Mouse (Mus musculus) forebrain, embryonic 16.5 days (tissue): ENCODE measurements around the gene Sall1. TPM values are rescaled to one million over a fixed set of nuclear protein-coding genes. Genes with fewer than 3 reads are reported as not detected.
A peak's percentile ranks its signal among the peaks of the same experiment; 100 is the strongest.

Source experiments
- ATAC-seq: fragments of 200-750 bp; cut with Nextera tagmentation; 2 replicates; pipeline ENCODE4 v1.8.0; 2017; ENCODE audit warnings: mild to moderate bottlenecking, moderate library complexity
- H3K27ac ChIP-seq: fragments of 300-500 bp; sonication (generic); 2 replicates; pipeline ENCODE4 v1.5.1; 2014; ENCODE audit warnings: low read length, control low read depth
- H3K27me3 ChIP-seq: fragments of 300-500 bp; sonication (generic); replicated peaks from 2 replicates; pipeline ENCODE4 v1.6.1; 2014; ENCODE audit warnings: low read length; ENCODE audit not compliant: control insufficient read depth, insufficient read depth
- H3K36me3 ChIP-seq: fragments of 300-500 bp; sonication (generic); 2 replicates; pipeline ENCODE4 v1.6.1; 2014; ENCODE audit not compliant: control insufficient read depth, insufficient read depth
- H3K4me1 ChIP-seq: fragments of 300-500 bp; sonication (generic); replicated peaks from 2 replicates; pipeline ENCODE4 v1.6.1; 2014; ENCODE audit warnings: low read length; ENCODE audit not compliant: control insufficient read depth, insufficient read depth
- H3K4me2 ChIP-seq: fragments of 300-500 bp; sonication (generic); 2 replicates; pipeline ENCODE4 v1.6.1; 2014; ENCODE audit warnings: mild to moderate bottlenecking, low read length, control low read depth
- H3K4me3 ChIP-seq: fragments of 300-500 bp; sonication (generic); replicated peaks from 2 replicates; pipeline ENCODE4 v1.5.1; 2014; ENCODE audit warnings: mild to moderate bottlenecking, low read length, control low read depth
- H3K9ac ChIP-seq: fragments of 300-500 bp; sonication (generic); replicated peaks from 2 replicates; pipeline ENCODE4 v1.6.1; 2014; ENCODE audit warnings: low read depth, low read length, control low read depth
- H3K9me3 ChIP-seq: fragments of 300-500 bp; sonication (generic); 2 replicates; pipeline ENCODE4 v1.6.1; 2016; ENCODE audit warnings: low read length; ENCODE audit not compliant: control insufficient read depth
- WGBS: fragments of 180-500 bp; shearing (Covaris S2); extraction: QIAGEN DNeasy Blood & Tissue Kit; methylation state at CpG from one replicate; pipeline ENCODE4 v1.1.7; 2014; 5-methylcytosine and 5-hydroxymethylcytosine counted together
- polyA plus RNA-seq: library from polyadenylated mRNA; unstranded; fragments of >200 nt; fragmentation: Nextera tagmentation; extraction: Ambion mirVana; gene quantifications from 2 replicates; pipeline ENCODE4 v1.2.1, GENCODE M21; 2015

Gene Sall1
- polyA plus RNA-seq, 1 experiment from 2014 or later, result 12.5 TPM

GRCm38 (mm10) chr8:89008784-89009183 lies 35.2 kb downstream of the Sall1 start:
- Histone ChIP-seq H3K36me3 (no peaks in the 10 kb centered on the region), H3K27me3 (0 out of 2 replicates have a peak, but pooled peaks cover 2% of the 10 kb centered on the region), H3K27ac (no peak overlapping the region), H3K4me3 (no peak overlapping the region), H3K9me3 (no peaks in the 10 kb centered on the region), H3K4me1 (peaks cover 14% of the 10 kb centered on the region), H3K4me2 (no peak overlapping the region), H3K9ac (no peak overlapping the region)
- ATAC-seq, result no peak
- WGBS, result 32% methylated on average over 5 of the region's 7 CpGs

- under 1% methylated on average over 8 of the region's 8 CpGs for WGBS
Measured at GRCm38 (mm10) chr8:89007114-89007513, 36.8 kb downstream of the Sall1 start.

DNA sequence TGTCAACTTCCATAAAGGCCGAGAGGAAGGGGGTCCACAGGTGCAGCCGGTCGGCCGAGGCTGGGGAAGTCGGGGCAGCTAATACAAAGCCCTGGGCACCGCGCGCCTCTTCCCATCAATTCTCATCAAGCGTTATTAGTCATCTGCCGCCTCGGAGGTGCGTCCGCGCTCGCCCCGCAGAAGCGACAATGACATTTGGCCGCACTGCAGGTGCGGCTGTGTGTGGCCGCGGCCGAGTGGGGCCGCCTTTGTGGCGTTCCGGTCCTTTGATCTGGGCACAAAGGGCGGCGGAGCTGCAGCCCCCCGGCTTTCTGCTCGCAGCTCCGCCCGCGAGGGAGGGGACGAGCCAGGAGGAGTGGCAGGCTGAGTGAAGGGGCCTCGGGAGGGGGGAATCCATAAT lies 37.5 kb downstream of the Sall1 start:
- H3K36me3 ChIP-seq, result no peaks in the 10 kb centered on the region
- ATAC-seq, result peak; percentile 83
- peak overlapping the region; percentile 99 for H3K4me2 ChIP-seq
- H3K9ac ChIP-seq, result peak overlapping the region; percentile 76
- no peaks in the 10 kb centered on the region for H3K9me3 ChIP-seq
- H3K27ac ChIP-seq, result peak overlapping the region; percentile 33; the same call in 1 of the 2 replicates
- under 1% methylated on average over 34 of the region's 34 CpGs for WGBS
- H3K4me3 ChIP-seq, result peak overlapping the region; percentile 65
- H3K4me1 ChIP-seq, result peaks cover 14% of the 10 kb centered on the region
- H3K27me3 ChIP-seq, result no peaks in the 10 kb centered on the region

More at GRCm38 (mm10) chr8:89007114-89007513, 36.8 kb downstream of the Sall1 start:
- ATAC-seq, result peak; percentile 65
- no peaks in the 10 kb centered on the region for H3K36me3 ChIP-seq
- H3K27ac ChIP-seq, result no peak overlapping the region
- peak overlapping the region; percentile 76 for H3K9ac ChIP-seq
- no peaks in the 10 kb centered on the region for H3K9me3 ChIP-seq
- H3K4me3 ChIP-seq, result peak overlapping the region; percentile 65; the same call in 1 of the 2 replicates
- H3K4me2 ChIP-seq, result peak overlapping the region; percentile 99
- no peaks in the 10 kb centered on the region for H3K27me3 ChIP-seq
- H3K4me1 ChIP-seq, result peaks cover 14% of the 10 kb centered on the region

GRCm38 (mm10) chr8:89005797-89006196 lies 38.2 kb downstream of the Sall1 start:
- peaks cover 14% of the 10 kb centered on the region for H3K4me1 ChIP-seq

GRCm38 (mm10) chr8:89004041-89004440 lies 39.9 kb downstream of the Sall1 start:
- no peaks in the 10 kb centered on the region for H3K9me3 ChIP-seq
- no peak for ATAC-seq
- no peak overlapping the region for H3K4me2 ChIP-seq
- no peak overlapping the region for H3K4me3 ChIP-seq
- no peak overlapping the region for H3K9ac ChIP-seq
- H3K27me3 ChIP-seq, result no peaks in the 10 kb centered on the region
- H3K36me3 ChIP-seq, result no peaks in the 10 kb centered on the region
- H3K4me1 ChIP-seq, result peaks cover 14% of the 10 kb centered on the region
- no peak overlapping the region for H3K27ac ChIP-seq
- WGBS, result 9% methylated on average over 2 of the region's 2 CpGs

More at GRCm38 (mm10) chr8:89005797-89006196, 38.2 kb downstream of the Sall1 start:
- Histone ChIP-seq H3K27ac (no peak overlapping the region), H3K9me3 (no peaks in the 10 kb centered on the region), H3K4me3 (peak overlapping the region; percentile 65), H3K4me2 (peak overlapping the region; percentile 99), H3K27me3 (no peaks in the 10 kb centered on the region), H3K9ac (no peak overlapping the region; the same call in 1 of the 2 replicates), H3K36me3 (no peaks in the 10 kb centered on the region)
- WGBS, result 39% methylated on average over 11 of the region's 11 CpGs
- ATAC-seq, result no peak

- no peak overlapping the region for H3K4me2 ChIP-seq
- H3K27ac ChIP-seq, result no peak overlapping the region
- H3K27me3 ChIP-seq, result no peaks in the 10 kb centered on the region
- no peaks in the 10 kb centered on the region for H3K36me3 ChIP-seq
- peaks cover 14% of the 10 kb centered on the region for H3K4me1 ChIP-seq
- H3K4me3 ChIP-seq, result no peak overlapping the region
- no peak for ATAC-seq
- no peaks in the 10 kb centered on the region for H3K9me3 ChIP-seq
- H3K9ac ChIP-seq, result no peak overlapping the region
- WGBS, result 4% methylated on average over 8 of the region's 8 CpGs
Measured at GRCm38 (mm10) chr8:89003336-89003896, 40.5 kb downstream of the Sall1 start.

- Histone ChIP-seq H3K36me3 (no peaks in the 10 kb centered on the region), H3K4me1 (peaks cover 12% of the 10 kb centered on the region), H3K4me2 (no peak overlapping the region), H3K4me3 (no peak overlapping the region), H3K9me3 (no peaks in the 10 kb centered on the region), H3K9ac (no peak overlapping the region), H3K27ac (no peak overlapping the region), H3K27me3 (no peaks in the 10 kb centered on the region)
- no peak for ATAC-seq
- WGBS, result 73% methylated on average over 2 of the region's 2 CpGs
Measured at GRCm38 (mm10) chr8:89002128-89002527, 41.8 kb downstream of the Sall1 start.

GRCm38 (mm10) chr8:88997276-88997675 lies 46.7 kb downstream of the Sall1 start:
- H3K27me3 ChIP-seq, result no peaks in the 10 kb centered on the region
- WGBS, result 93% methylated on average over 2 of the region's 2 CpGs
- no peak overlapping the region for H3K27ac ChIP-seq
- H3K4me2 ChIP-seq, result no peak overlapping the region
- no peaks in the 10 kb centered on the region for H3K9me3 ChIP-seq
- no peak for ATAC-seq
- H3K4me3 ChIP-seq, result no peak overlapping the region
- H3K36me3 ChIP-seq, result no peaks in the 10 kb centered on the region
- no peaks in the 10 kb centered on the region for H3K4me1 ChIP-seq
- H3K9ac ChIP-seq, result no peak overlapping the region

DNA sequence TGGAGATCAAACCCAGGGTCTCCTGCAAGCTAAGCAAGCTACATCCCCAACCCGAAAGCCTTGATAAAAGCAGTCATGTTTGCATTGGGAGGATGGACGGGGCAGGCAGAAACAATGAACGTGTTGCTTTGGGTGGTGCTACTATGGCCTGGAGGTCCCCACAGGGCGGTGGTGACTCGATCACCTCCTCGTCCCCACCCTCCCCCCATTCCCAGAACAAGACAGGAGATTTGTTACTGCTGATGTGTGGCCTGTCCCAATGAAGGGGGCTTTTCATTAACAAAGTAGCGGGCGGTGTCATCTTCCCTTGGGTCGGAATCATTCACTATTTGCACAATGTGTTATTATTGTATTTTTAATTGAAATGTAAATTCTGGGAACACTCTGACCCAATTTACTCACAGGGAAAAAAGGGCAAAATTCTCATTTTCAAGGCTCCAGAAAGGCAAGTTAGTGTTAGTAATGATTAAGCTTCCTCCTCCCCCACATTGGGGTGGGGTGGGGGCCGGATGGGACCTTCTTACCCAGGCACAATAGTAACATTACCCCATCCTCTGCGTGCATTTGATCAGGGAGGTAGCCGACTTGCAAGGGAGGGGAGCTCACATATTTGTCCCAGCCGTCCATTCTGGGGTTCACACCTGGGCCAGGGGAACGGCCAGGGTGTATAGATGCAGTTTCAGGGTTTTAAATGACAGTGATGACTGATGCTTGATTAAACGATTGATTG lies 52.0 kb downstream of the Sall1 start:
- Histone ChIP-seq H3K9me3 (no peaks in the 10 kb centered on the region), H3K4me1 (no peaks in the 10 kb centered on the region), H3K4me3 (no peak overlapping the region), H3K27ac (no peak overlapping the region), H3K36me3 (no peaks in the 10 kb centered on the region), H3K9ac (no peak overlapping the region), H3K27me3 (no peaks in the 10 kb centered on the region), H3K4me2 (no peak overlapping the region)
- no peak for ATAC-seq
- 56% methylated on average over 15 of the region's 15 CpGs for WGBS
